ENCODE assay signal across 13 mouse cellular contexts in the genomic region with DNA sequence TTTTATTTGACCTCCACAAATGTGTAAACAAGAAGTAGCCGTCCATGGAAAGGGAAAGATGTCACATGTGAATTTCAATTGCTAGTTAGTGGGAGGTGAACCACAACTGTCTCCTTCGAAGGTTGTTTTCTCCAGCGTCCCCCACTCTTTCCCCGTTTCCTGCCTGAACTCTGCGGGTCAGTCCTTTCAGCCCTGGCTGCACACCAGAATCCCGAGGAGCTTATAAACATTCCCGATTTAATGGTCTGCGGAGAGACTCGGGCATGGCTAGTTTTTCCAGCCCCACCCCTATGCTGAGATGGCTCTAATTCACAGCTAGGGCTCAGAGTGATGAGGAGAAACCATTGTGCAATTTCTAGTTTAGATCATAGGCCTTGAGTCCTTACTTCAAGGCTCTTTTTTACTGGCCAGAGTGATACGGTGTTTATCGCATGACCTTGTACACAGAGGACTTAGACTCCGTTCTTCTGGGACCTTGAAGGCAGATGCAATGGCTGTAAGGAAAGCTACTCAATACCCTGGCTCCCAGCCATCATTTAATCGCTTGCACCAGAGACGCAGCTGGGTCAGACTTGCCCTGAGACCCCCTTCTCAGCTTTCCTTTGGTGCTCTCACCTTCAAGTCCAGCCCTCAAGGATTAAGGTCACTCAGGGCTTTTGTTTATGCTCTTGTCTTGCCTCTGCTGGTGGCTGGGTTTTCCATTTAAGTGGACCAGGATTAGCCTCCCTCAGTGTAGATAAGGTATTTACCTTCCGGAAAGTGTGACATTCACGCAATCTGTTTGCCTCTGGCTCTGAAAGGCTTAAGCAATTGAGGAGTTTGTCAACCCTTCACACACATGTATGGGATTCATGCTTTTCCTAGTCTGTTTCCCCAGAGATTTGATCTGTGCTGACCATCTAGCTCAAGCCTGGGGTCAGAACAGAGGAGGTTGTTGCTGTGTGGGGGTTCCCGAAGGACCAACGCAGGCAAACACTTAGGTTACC. TPM values are rescaled to one million over a fixed set of nuclear protein-coding genes. Genes with fewer than 3 reads are reported as not detected.
DNase-seq lines count a peak whose midpoint lies in the region; ATAC-seq and TF ChIP-seq lines count a peak whose summit lies in the region.
"Had no signal": no experiment of that assay in that cellular context is flagged by ENCODE, and none has a peak within 500 bp of the region (broad histone marks: within the 10 kb centered on the region; RNA-seq: fewer than 3 reads in every experiment).

No protein-coding gene starts in this region.

- no peaks in the 10 kb centered on the region for H3K9me3 ChIP-seq in lung, embryonic 14.5 days (ENCODE audit: low read depth, low read length)
- no peaks in the 10 kb centered on the region for H3K9me3 ChIP-seq in intestine, embryonic 14.5 days (ENCODE audit: control insufficient read depth, low read length)
- H3K9me3 ChIP-seq: embryonic facial prominence, embryonic 15.5 days; midbrain, embryonic 15.5 days had no signal

- no peak overlapping the region for H3K4me3 ChIP-seq in lung, embryonic 14.5 days (ENCODE audit: low read depth, low read length)
- H3K4me3 ChIP-seq in intestine, embryonic 14.5 days (ENCODE audit: low read depth, low read length): no peak overlapping the region
- H3K4me3 ChIP-seq in thymus, adult 2 months (ENCODE audit: control insufficient read depth, insufficient read depth, low read length): no peak overlapping the region
- H3K4me3 ChIP-seq in cerebellum, adult 2 months (replicated peaks; ENCODE audit: insufficient read depth, low read depth, low read length): no peak overlapping the region
- H3K4me3 ChIP-seq: embryonic facial prominence, embryonic 15.5 days; midbrain, embryonic 15.5 days had no signal

- no peak for TF ChIP-seq POLR2A in thymus, adult 2 months (IDR thresholded peaks at IDR 0.05; ENCODE audit: control insufficient read depth, extremely low read depth, insufficient read depth, low read length, poor library complexity)
- no peak for TF ChIP-seq POLR2A in cerebellum, adult 2 months (IDR thresholded peaks at IDR 0.05; ENCODE audit: borderline replicate concordance, insufficient read depth, low read length)

- peaks cover 20% of the 10 kb centered on the region for H3K4me1 ChIP-seq in lung, embryonic 14.5 days (ENCODE audit: insufficient read depth)
- H3K4me1 ChIP-seq in intestine, embryonic 14.5 days (replicated peaks; ENCODE audit: control insufficient read depth, insufficient read depth, low read length): no peaks in the 10 kb centered on the region; the same call in 1 of the 2 replicates
- no peaks in the 10 kb centered on the region for H3K4me1 ChIP-seq in thymus, adult 2 months (replicated peaks; ENCODE audit: control insufficient read depth, insufficient read depth, low read length)
- H3K4me1 ChIP-seq in cerebellum, adult 2 months (ENCODE audit: control insufficient read depth, insufficient read depth, low read length): no peaks in the 10 kb centered on the region
- H3K4me1 ChIP-seq: embryonic facial prominence, embryonic 15.5 days; midbrain, embryonic 15.5 days had no signal

- H3K36me3 ChIP-seq in lung, embryonic 14.5 days (ENCODE audit: insufficient read depth): no peaks in the 10 kb centered on the region
- H3K36me3 ChIP-seq in intestine, embryonic 14.5 days (ENCODE audit: control insufficient read depth, insufficient read depth, low read length): no peaks in the 10 kb centered on the region
- H3K36me3 ChIP-seq in thymus, adult 2 months (ENCODE audit: control insufficient read depth, insufficient read depth, low read length): no peaks in the 10 kb centered on the region
- H3K36me3 ChIP-seq: embryonic facial prominence, embryonic 15.5 days had no signal

- H3K27me3 ChIP-seq in lung, embryonic 14.5 days (ENCODE audit: insufficient read depth, low read length): no peaks in the 10 kb centered on the region
- no peaks in the 10 kb centered on the region for H3K27me3 ChIP-seq in intestine, embryonic 14.5 days (replicated peaks; ENCODE audit: control insufficient read depth, insufficient read depth, low read length)
- H3K27me3 ChIP-seq in thymus, adult 2 months (ENCODE audit: control insufficient read depth, insufficient read depth, low read length): no peaks in the 10 kb centered on the region
- no peaks in the 10 kb centered on the region for H3K27me3 ChIP-seq in cerebellum, adult 2 months (ENCODE audit: control insufficient read depth, insufficient read depth, low read length)
- H3K27me3 ChIP-seq: embryonic facial prominence, embryonic 15.5 days; midbrain, embryonic 15.5 days had no signal

- H3K27ac ChIP-seq in lung, embryonic 14.5 days (ENCODE audit: low read depth): peak overlapping the region; percentile 75
- peak overlapping the region; percentile 39; the same call in 1 of the 2 replicates for H3K27ac ChIP-seq in intestine, embryonic 14.5 days (ENCODE audit: low read depth)
- no peak overlapping the region for H3K27ac ChIP-seq in thymus, adult 2 months (ENCODE audit: control insufficient read depth, insufficient read depth, low read length)
- H3K27ac ChIP-seq in cerebellum, adult 2 months (ENCODE audit: insufficient read depth, low read length): no peak overlapping the region
- H3K27ac ChIP-seq: embryonic facial prominence, embryonic 15.5 days; midbrain, embryonic 15.5 days had no signal

- DNase-seq in lung, embryonic 14.5 days: peak; percentile 85
- DNase-seq in lung, adult 18-20 months: no peak
- peak; percentile 55 for DNase-seq in adrenal gland, adult 8-10 months
- peak; percentile 54 for DNase-seq in intestine, embryonic 14.5 days (ENCODE audit: low spot score)
- DNase-seq in kidney, postnatal 4 days: peak; percentile 67 to 79
- DNase-seq in thymus, adult 2 months: no peak
- no peak for DNase-seq in heart, adult 18-20 months
- no peak for DNase-seq in cerebellum, adult 2 months
- DNase-seq: right cerebral cortex, postnatal 25 days had no signal

- no peak for TF ChIP-seq CTCF in lung, embryonic 14.5 days (IDR thresholded peaks at IDR 0.05; ENCODE audit: low read depth)
- no peak for TF ChIP-seq CTCF in thymus, adult 2 months (IDR thresholded peaks at IDR 0.05; ENCODE audit: borderline replicate concordance, control insufficient read depth, extremely low read depth, insufficient read depth, low read length, poor library complexity)
- no peak for TF ChIP-seq CTCF in cerebellum, adult 2 months (IDR thresholded peaks at IDR 0.05; ENCODE audit: borderline replicate concordance, insufficient read depth, low read depth, low read length)

- H3K9ac ChIP-seq in lung, embryonic 14.5 days: no peak overlapping the region
- H3K9ac ChIP-seq in intestine, embryonic 14.5 days (ENCODE audit: low read length): no peak overlapping the region
- H3K9ac ChIP-seq: embryonic facial prominence, embryonic 15.5 days; midbrain, embryonic 15.5 days had no signal

- ATAC-seq in lung, embryonic 14.5 days (ENCODE audit: insufficient read depth): peak; percentile 62
- no peak for ATAC-seq in intestine, embryonic 14.5 days (replicated peaks; ENCODE audit: low FRiP score, low TSS enrichment, low read depth)

- WGBS in lung, embryonic 14.5 days: 30% methylated on average over 18 of the region's 18 CpGs
- WGBS in intestine, embryonic 14.5 days: 32% methylated on average over 18 of the region's 18 CpGs
- 88% methylated on average over 18 of the region's 18 CpGs for WGBS in thymus, adult 2 months
- WGBS in cerebellum, adult 2 months: 51% methylated on average over 18 of the region's 18 CpGs

- no peak overlapping the region for H3K4me2 ChIP-seq in lung, embryonic 14.5 days
- H3K4me2 ChIP-seq in intestine, embryonic 14.5 days (ENCODE audit: low read length): no peak overlapping the region
- H3K4me2 ChIP-seq: embryonic facial prominence, embryonic 15.5 days; midbrain, embryonic 15.5 days had no signal

RNA-seq across cellular contexts. Expression of gene Tmem86a, which starts 23.4 kb away (rescaled TPM):
- polyA plus RNA-seq in lung, embryonic 14.5 days (2014; fragmentation: Nextera tagmentation; extraction: Ambion mirVana): 31.9 and 32.1 TPM in 2 replicates
- 100 to 1,000 TPM in 1 of 4 experiments, 10 to 100 TPM in 3; 37.9 to 108 (median 75.8) TPM for total RNA-seq in adrenal gland, adult 8-10 months (2022)
- polyA plus RNA-seq in intestine, embryonic 14.5 days (2014; fragmentation: Nextera tagmentation; extraction: Ambion mirVana): 30.6 and 31.4 TPM in 2 replicates
- polyA plus RNA-seq in thymus, adult 2 months (2012; rRNA removed): 51.3 and 66.5 TPM in 2 replicates
- total RNA-seq in heart, adult 18-20 months (2021): 10 to 100 TPM; 19.7 to 20.8 TPM
- polyA plus RNA-seq in cerebellum, adult 2 months (2012; rRNA removed): 18.1 and 19.0 TPM in 2 replicates

RNA-seq across cellular contexts. Expression of gene Ptpn5, which starts 59.7 kb away (rescaled TPM):
- polyA plus RNA-seq in lung, embryonic 14.5 days (2014; fragmentation: Nextera tagmentation; extraction: Ambion mirVana): 6.9 and 7.0 TPM in 2 replicates
- 1 to 10 TPM in 3 of 4 experiments, under 1 TPM in 1; 0.68 to 3.3 (median 1.7) TPM for total RNA-seq in adrenal gland, adult 8-10 months (2022)
- polyA plus RNA-seq in intestine, embryonic 14.5 days (2014; fragmentation: Nextera tagmentation; extraction: Ambion mirVana): 2.1 and 2.3 TPM in 2 replicates
- polyA plus RNA-seq in thymus, adult 2 months (2012; rRNA removed): 1.3 and 2.2 TPM in 2 replicates
- total RNA-seq in heart, adult 18-20 months (2021): not detected
- 47.4 and 61.1 TPM in 2 replicates for polyA plus RNA-seq in cerebellum, adult 2 months (2012; rRNA removed)
- total RNA-seq: gastrocnemius, adult 18-20 months; heart, postnatal 10 days had no signal

Comparison
In these comparisons a context has a peak if more than half of its experiments do, and no peak if none do; other contexts are left out.
1. DNase-seq: peak in lung, embryonic 14.5 days (single experiment), adrenal gland, adult 8-10 months (single experiment), intestine, embryonic 14.5 days (single experiment) and kidney, postnatal 4 days (2 of 2); none in lung, adult 18-20 months (0 of 2), thymus, adult 2 months (single experiment), heart, adult 18-20 months (0 of 2) and cerebellum, adult 2 months (0 of 2).
2. H3K27ac ChIP-seq: peak in lung, embryonic 14.5 days (single experiment) and intestine, embryonic 14.5 days (single experiment); none in thymus, adult 2 months (single experiment) and cerebellum, adult 2 months (single experiment).